ENCODE assay signal across 10 mouse cellular contexts in the genomic region with DNA sequence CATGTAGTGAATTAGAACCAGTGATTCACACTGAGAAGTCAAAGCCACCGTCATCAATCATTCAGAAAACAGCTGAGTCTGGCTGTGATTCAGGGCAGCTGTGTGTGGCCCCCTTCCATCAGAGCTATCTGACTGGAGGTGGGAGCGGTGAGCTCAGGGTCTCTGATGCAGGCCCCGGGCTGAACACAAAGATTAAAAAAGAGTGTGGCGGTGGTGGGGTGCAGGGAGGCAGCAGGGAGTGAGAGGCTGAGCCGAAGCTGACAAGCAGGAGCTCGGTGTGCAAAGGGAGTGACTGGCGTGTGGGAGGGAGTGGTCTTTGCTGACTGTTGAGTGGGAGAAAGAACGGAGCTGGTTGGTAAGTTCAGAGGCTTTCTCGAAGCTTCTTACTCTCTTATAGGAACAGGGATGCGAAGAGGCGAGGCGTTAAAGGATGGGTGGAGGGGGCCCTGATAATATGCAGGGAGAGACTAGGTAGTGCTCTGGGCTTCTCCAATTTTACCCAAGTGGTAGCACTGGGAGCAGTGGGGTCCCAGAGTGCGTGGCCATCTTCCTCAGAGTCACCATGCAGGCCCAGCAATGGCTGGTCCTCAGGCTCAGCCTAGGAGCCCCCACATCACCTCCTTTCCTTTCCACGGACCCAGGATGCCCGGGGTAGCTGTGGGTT.
DNase-seq lines count a peak whose midpoint lies in the region; ATAC-seq and TF ChIP-seq lines count a peak whose summit lies in the region.
"Had no signal": no experiment of that assay in that cellular context is flagged by ENCODE, and none has a peak within 500 bp of the region (broad histone marks: within the 10 kb centered on the region; RNA-seq: fewer than 3 reads in every experiment).

No protein-coding gene starts in this region.

- H3K36me3 ChIP-seq in kidney, embryonic 15.5 days, result no peaks in the 10 kb centered on the region
- no peaks in the 10 kb centered on the region for H3K36me3 ChIP-seq in limb, embryonic 14.5 days (ENCODE audit: control insufficient read depth, insufficient read depth, low read length)
- no peaks in the 10 kb centered on the region for H3K36me3 ChIP-seq in thymus, adult 2 months (ENCODE audit: control insufficient read depth, insufficient read depth, low read length)
- H3K36me3 ChIP-seq: heart, embryonic 15.5 days had no signal

- 37% methylated on average over 15 of the region's 15 CpGs for WGBS in kidney, embryonic 15.5 days
- WGBS in limb, embryonic 14.5 days, result 39% methylated on average over 13 of the region's 15 CpGs
- 83% methylated on average over 15 of the region's 15 CpGs for WGBS in thymus, adult 2 months

- peaks cover 32% of the 10 kb centered on the region for H3K4me1 ChIP-seq in kidney, embryonic 15.5 days
- no peaks in the 10 kb centered on the region for H3K4me1 ChIP-seq in limb, embryonic 14.5 days (ENCODE audit: control insufficient read depth, insufficient read depth, low read length)
- H3K4me1 ChIP-seq in thymus, adult 2 months (replicated peaks; ENCODE audit: control insufficient read depth, insufficient read depth, low read length), result no peaks in the 10 kb centered on the region

- TF ChIP-seq POLR2A in limb, embryonic 14.5 days (IDR thresholded peaks at IDR 0.05; ENCODE audit: borderline replicate concordance, extremely low read depth, insufficient read depth, insufficient read length), result no peak
- TF ChIP-seq POLR2A in thymus, adult 2 months (IDR thresholded peaks at IDR 0.05; ENCODE audit: control insufficient read depth, extremely low read depth, insufficient read depth, low read length, poor library complexity), result no peak

- no peaks in the 10 kb centered on the region for H3K9me3 ChIP-seq in kidney, embryonic 15.5 days (replicated peaks)
- no peaks in the 10 kb centered on the region for H3K9me3 ChIP-seq in limb, embryonic 14.5 days (ENCODE audit: control insufficient read depth, low read length)
- H3K9me3 ChIP-seq: heart, embryonic 15.5 days had no signal

- peaks cover 14% of the 10 kb centered on the region; the same call in 1 of the 2 replicates for H3K27me3 ChIP-seq in kidney, embryonic 15.5 days
- H3K27me3 ChIP-seq in limb, embryonic 14.5 days (ENCODE audit: control insufficient read depth, insufficient read depth, low read length), result no peaks in the 10 kb centered on the region; the same call in 1 of the 2 replicates
- H3K27me3 ChIP-seq in thymus, adult 2 months (ENCODE audit: control insufficient read depth, insufficient read depth, low read length), result no peaks in the 10 kb centered on the region
- H3K27me3 ChIP-seq: heart, embryonic 15.5 days had no signal

- H3K4me3 ChIP-seq in kidney, embryonic 15.5 days (replicated peaks), result no peak overlapping the region
- H3K4me3 ChIP-seq in limb, embryonic 14.5 days (replicated peaks; ENCODE audit: low read length), result no peak overlapping the region
- H3K4me3 ChIP-seq in thymus, adult 2 months (ENCODE audit: control insufficient read depth, insufficient read depth, low read length), result no peak overlapping the region
- H3K4me3 ChIP-seq: heart, embryonic 15.5 days; layer of hippocampus, adult 2 months had no signal

- no peak overlapping the region for H3K9ac ChIP-seq in kidney, embryonic 15.5 days
- no peak overlapping the region for H3K9ac ChIP-seq in limb, embryonic 14.5 days (ENCODE audit: low read depth, low read length, severe bottlenecking)
- H3K9ac ChIP-seq: heart, embryonic 15.5 days had no signal

- peak; percentile 46; the same call in 1 of the 2 replicates for ATAC-seq in kidney, embryonic 15.5 days (replicated peaks; ENCODE audit: low FRiP score)
- peak; percentile 53; the same call in 1 of the 2 replicates for ATAC-seq in limb, embryonic 14.5 days (ENCODE audit: low FRiP score, low read depth)

- no peak for TF ChIP-seq CTCF in thymus, adult 2 months (IDR thresholded peaks at IDR 0.05; ENCODE audit: borderline replicate concordance, control insufficient read depth, extremely low read depth, insufficient read depth, low read length, poor library complexity)

- no peak for DNase-seq in kidney, postnatal 25 days
- peak; percentile 36 for DNase-seq in adrenal gland, postnatal 14 days
- DNase-seq in embryo, embryonic 11.5 days (ENCODE audit: low read depth, low spot score), result peak; percentile 26
- DNase-seq in limb, embryonic 14.5 days (ENCODE audit: low spot score), result peak; percentile 27
- DNase-seq in thymus, adult 2 months, result no peak
- DNase-seq in gastrocnemius, adult 8-10 months (ENCODE audit: low spot score in 2 of 2), result no peak
- DNase-seq: thymus, adult 18-20 months had no signal

- peak overlapping the region; percentile 17; the same call in 1 of the 2 replicates for H3K4me2 ChIP-seq in kidney, embryonic 15.5 days
- no peak overlapping the region for H3K4me2 ChIP-seq in limb, embryonic 14.5 days (replicated peaks; ENCODE audit: low read depth, low read length, severe bottlenecking)
- H3K4me2 ChIP-seq: heart, embryonic 15.5 days had no signal

- peak overlapping the region; percentile 10 for H3K27ac ChIP-seq in kidney, embryonic 15.5 days
- H3K27ac ChIP-seq in limb, embryonic 14.5 days (replicated peaks; ENCODE audit: low read depth, low read length), result no peak overlapping the region
- H3K27ac ChIP-seq in thymus, adult 2 months (ENCODE audit: control insufficient read depth, insufficient read depth, low read length), result no peak overlapping the region
- H3K27ac ChIP-seq: layer of hippocampus, adult 2 months had no signal

Comparison
In these comparisons a context has a peak if more than half of its experiments do, and no peak if none do; other contexts are left out.
1. DNase-seq: peak in adrenal gland, postnatal 14 days (single experiment), embryo, embryonic 11.5 days (single experiment) and limb, embryonic 14.5 days (single experiment); none in kidney, postnatal 25 days (0 of 2), thymus, adult 2 months (single experiment) and gastrocnemius, adult 8-10 months (0 of 2).